Mouse (Mus musculus) neural tube, embryonic 11.5 days (tissue): ENCODE measurements at regions not wholly inside any gene's neighbourhood (a gene's known extent, or its start where the extent isn't known, plus 50 kb on each side); places are given as distances from the start of the nearest gene placed in this dataset.

Experiments
- ATAC-seq: fragments of 200-750 bp; cut with Nextera tagmentation; 2 replicates; pipeline ENCODE4 v1.8.0; 2017; ENCODE audit warnings: moderate number of reproducible peaks, mild to moderate bottlenecking, moderate TSS enrichment, moderate library complexity; ENCODE audit not compliant: insufficient read depth, low FRiP score, low TSS enrichment
- DNase-seq: peaks from one replicate; pipeline ENCODE4 v3.0.0-alpha.2; 2015; ENCODE audit warnings: low spot score
- H3K27ac ChIP-seq: fragments of 300-500 bp; sonication (generic); 2 replicates; pipeline ENCODE4 v1.5.1; 2014; ENCODE audit warnings: low read depth, mild to moderate bottlenecking, low read length
- H3K27me3 ChIP-seq: fragments of 300-500 bp; sonication (generic); 2 replicates; pipeline ENCODE4 v1.6.1; 2014; ENCODE audit warnings: mild to moderate bottlenecking, low read length, mixed read lengths; ENCODE audit not compliant: control insufficient read depth, insufficient read depth
- H3K36me3 ChIP-seq: fragments of 300-500 bp; sonication (generic); 2 replicates; pipeline ENCODE4 v1.6.1; 2014; ENCODE audit warnings: mild to moderate bottlenecking, low read length, moderate library complexity, mixed read lengths; ENCODE audit not compliant: control insufficient read depth, insufficient read depth
- H3K4me1 ChIP-seq: fragments of 300-500 bp; sonication (generic); 2 replicates; pipeline ENCODE4 v1.6.1; 2014; ENCODE audit warnings: low read length, mixed read lengths; ENCODE audit not compliant: control insufficient read depth, insufficient read depth
- H3K4me2 ChIP-seq: fragments of 300-500 bp; sonication (generic); 2 replicates; pipeline ENCODE4 v1.6.1; 2014; ENCODE audit warnings: low read depth, mild to moderate bottlenecking, moderate library complexity
- H3K4me3 ChIP-seq: fragments of 300-500 bp; sonication (generic); 2 replicates; pipeline ENCODE4 v1.5.1; 2014; ENCODE audit warnings: low read depth, low read length
- H3K9ac ChIP-seq: fragments of 300-500 bp; sonication (generic); 2 replicates; pipeline ENCODE4 v1.6.1; 2014; ENCODE audit warnings: mild to moderate bottlenecking, low read length
- H3K9me3 ChIP-seq: fragments of 300-500 bp; sonication (generic); 2 replicates; pipeline ENCODE4 v1.6.1; 2016; ENCODE audit warnings: low read length; ENCODE audit not compliant: control insufficient read depth
- WGBS: fragments of 180-500 bp; shearing (Covaris S2); extraction: QIAGEN DNeasy Blood & Tissue Kit; methylation state at CpG from one replicate; pipeline ENCODE4 v1.1.7; 2014; 5-methylcytosine and 5-hydroxymethylcytosine counted together

- Histone ChIP-seq H3K4me3 (no peak overlapping the region), H3K9me3 (no peaks in the 10 kb centered on the region), H3K9ac (no peak overlapping the region), H3K36me3 (no peaks in the 10 kb centered on the region), H3K4me1 (no peaks in the 10 kb centered on the region), H3K27me3 (no peaks in the 10 kb centered on the region), H3K27ac (no peak overlapping the region), H3K4me2 (no peak overlapping the region)
- DNase-seq (no peak), ATAC-seq (no peak)
- 86% methylated on average over 1 of the region's 1 CpGs for WGBS
Observed at GRCm38 (mm10) chr19:32950794-32951193, 193.5 kb downstream of the Pten start.

DNA sequence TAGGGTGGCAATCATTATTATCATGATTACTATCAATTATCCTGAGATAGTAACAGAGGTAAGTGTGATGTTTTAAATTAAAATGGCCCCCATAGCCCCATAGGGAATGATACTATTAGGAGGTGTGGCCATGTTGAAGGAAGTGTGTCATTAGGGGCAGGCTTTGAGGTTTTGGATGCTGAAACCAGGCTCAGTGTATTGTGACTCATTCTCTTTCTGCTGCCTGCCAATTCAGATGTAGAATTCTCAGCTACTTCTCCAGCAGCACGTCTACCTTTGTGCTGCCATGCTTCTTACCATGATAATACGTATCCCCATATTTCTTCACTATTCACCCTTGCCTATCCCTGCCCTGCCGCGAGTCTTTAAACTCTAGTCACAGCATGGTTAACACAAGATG, 195.1 kb downstream of the Pten start:
- ATAC-seq = no peak
- 91% methylated on average over 4 of the region's 4 CpGs for WGBS
- Histone ChIP-seq H3K36me3 (no peaks in the 10 kb centered on the region), H3K9me3 (no peaks in the 10 kb centered on the region), H3K27me3 (no peaks in the 10 kb centered on the region), H3K9ac (no peak overlapping the region), H3K4me3 (no peak overlapping the region), H3K27ac (no peak overlapping the region), H3K4me1 (peaks cover 2% of the 10 kb centered on the region; the same call in 1 of the 2 replicates), H3K4me2 (no peak overlapping the region)
- no peak for DNase-seq

- Histone ChIP-seq H3K36me3 (no peaks in the 10 kb centered on the region), H3K4me2 (no peak overlapping the region), H3K4me3 (no peak overlapping the region), H3K9me3 (no peaks in the 10 kb centered on the region), H3K27me3 (no peaks in the 10 kb centered on the region), H3K9ac (no peak overlapping the region), H3K4me1 (peaks cover 2% of the 10 kb centered on the region; the same call in 1 of the 2 replicates), H3K27ac (no peak overlapping the region)
- ATAC-seq (no peak), DNase-seq (no peak)
- WGBS = 77% methylated on average over 11 of the region's 11 CpGs
Observed at GRCm38 (mm10) chr19:32952928-32953687, 195.8 kb downstream of the Pten start.

DNA sequence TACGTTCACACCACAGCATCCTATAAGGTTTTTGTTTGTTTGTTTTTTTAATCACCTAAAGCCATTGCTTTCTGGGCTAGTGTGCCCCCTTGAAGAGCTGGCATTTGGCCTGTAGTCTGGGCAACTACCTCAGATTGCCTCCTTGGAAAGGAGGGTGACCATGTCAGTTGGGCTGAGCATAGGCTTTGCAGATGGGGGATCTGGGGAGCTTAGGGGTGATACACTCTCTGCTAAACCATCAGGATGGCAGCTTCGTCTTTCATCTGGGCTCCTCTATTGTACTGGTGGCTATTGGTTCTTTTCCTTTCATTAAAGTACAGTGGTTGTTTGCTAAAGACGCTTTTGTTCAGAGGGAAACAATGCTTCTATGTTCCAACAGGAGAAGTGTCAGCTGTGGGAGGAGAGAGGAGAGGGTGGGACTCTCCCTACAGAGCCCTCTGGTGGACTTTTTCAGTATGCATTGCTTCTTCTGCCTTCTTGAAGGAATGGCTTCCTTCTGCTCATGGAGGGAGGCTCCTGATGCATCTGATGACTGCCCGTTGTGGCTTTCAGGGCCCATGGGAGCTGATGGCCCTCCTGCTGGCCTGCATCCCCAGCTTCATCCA, 196.8 kb downstream of the Pten start:
- no peak overlapping the region for H3K4me3 ChIP-seq
- no peak overlapping the region for H3K4me2 ChIP-seq
- H3K4me1 ChIP-seq = peaks cover 2% of the 10 kb centered on the region; the same call in 1 of the 2 replicates
- WGBS = 49% methylated on average over 4 of the region's 4 CpGs
- no peaks in the 10 kb centered on the region for H3K9me3 ChIP-seq
- no peak for DNase-seq
- no peaks in the 10 kb centered on the region for H3K27me3 ChIP-seq
- H3K27ac ChIP-seq = no peak overlapping the region
- ATAC-seq = no peak
- H3K36me3 ChIP-seq = no peaks in the 10 kb centered on the region
- H3K9ac ChIP-seq = no peak overlapping the region

DNA sequence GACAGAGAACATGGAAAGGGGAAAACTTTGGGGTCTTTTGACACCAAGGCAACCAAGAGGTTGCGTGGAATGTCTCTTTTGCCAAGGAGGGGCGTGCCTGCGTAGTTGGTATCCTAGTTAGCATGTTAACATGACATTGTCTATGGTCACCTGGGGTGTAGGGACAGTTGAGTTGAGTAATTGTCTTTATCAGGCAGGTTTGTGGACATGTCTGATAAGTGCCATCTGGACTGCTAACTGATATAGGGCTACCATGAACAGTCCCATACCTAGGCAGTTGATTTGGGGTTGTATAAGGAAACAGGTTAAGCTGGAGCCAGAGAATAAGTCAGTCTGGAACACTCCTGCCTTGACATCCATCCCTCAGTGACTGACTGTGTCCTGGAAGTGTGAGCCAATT, 197.6 kb downstream of the Pten start:
- Histone ChIP-seq H3K36me3 (no peaks in the 10 kb centered on the region), H3K27me3 (no peaks in the 10 kb centered on the region), H3K27ac (no peak overlapping the region), H3K4me1 (peaks cover 2% of the 10 kb centered on the region; the same call in 1 of the 2 replicates), H3K9me3 (no peaks in the 10 kb centered on the region), H3K9ac (no peak overlapping the region), H3K4me2 (no peak overlapping the region), H3K4me3 (no peak overlapping the region)
- WGBS = 96% methylated on average over 3 of the region's 3 CpGs
- ATAC-seq (no peak), DNase-seq (no peak)

DNA sequence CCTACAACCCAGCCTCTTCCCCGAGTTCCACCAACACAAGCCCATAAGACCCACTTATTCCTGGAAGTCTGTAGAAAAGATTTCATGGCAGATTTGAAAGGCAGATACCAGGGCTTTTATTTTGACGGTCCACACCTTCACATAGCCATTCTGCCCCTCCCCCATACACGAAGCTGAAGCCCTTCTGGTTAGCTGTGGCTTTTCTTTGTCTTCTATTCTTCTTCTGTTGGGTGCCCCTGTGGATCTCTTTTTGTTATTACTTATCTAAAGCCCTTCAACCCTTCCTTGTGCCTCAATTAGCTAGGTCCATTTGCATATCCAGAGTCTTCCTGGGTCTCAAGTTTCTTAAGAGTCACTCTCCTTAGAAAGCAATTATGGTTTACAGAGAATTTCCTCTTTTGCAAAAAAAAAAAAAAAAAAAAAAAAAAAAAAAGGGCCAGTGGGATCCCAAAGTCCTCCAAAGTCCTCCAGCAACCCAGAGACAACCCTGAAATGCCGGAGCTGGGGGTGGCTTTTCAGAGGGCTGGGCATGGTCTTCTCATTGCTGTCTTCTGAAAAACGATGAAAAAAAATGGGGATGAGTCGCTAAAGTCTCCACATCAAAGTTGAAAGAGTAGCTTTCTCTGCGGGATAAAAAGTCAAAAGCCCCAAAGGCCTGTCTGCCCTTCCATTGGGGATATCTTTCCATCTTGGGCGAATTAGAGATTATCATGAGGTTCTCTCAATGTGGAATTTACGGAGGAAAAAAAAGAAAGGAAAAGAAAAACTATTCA, 199.0 kb downstream of the Pten start:
- no peaks in the 10 kb centered on the region for H3K9me3 ChIP-seq
- H3K9ac ChIP-seq = no peak overlapping the region
- no peak overlapping the region for H3K27ac ChIP-seq
- no peak for ATAC-seq
- peak; percentile 31 for DNase-seq
- no peaks in the 10 kb centered on the region for H3K36me3 ChIP-seq
- WGBS = 5% methylated on average over 9 of the region's 9 CpGs
- no peaks in the 10 kb centered on the region for H3K27me3 ChIP-seq
- peak overlapping the region; percentile 35 for H3K4me2 ChIP-seq
- peak overlapping the region; percentile 5; the same call in 1 of the 2 replicates for H3K4me3 ChIP-seq
- peaks cover 2% of the 10 kb centered on the region; the same call in 1 of the 2 replicates for H3K4me1 ChIP-seq

DNA sequence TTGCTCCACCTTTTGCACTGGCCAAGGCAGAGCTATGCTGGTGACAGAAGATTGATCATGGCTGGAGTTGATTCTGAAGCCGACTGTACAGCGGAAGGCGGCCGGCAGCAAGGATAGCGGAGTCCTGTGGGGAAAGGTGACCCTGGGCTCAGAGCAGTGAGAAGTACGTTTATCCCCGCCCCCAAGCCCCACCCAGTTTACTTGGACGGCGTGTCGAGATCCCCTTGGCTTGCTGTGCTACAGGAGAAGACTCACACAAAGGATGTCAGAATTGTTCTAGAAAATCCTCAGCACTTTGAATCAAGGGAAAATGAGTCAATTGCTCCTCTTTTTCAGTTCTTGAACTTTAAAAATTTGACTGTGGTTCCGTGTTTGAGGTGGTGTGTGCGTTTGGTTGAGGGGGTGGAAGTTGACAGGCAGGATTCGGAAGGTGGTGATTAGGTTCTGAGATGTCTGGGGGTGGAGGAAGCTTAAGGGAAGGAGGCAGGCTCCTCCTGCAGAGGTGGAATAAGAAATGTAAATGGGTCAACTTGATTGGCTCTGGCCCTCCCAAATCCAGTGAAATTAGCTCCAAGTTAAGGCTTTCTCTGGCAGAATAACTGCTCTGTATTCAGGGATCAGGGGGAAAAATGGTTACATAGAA, 199.7 kb downstream of the Pten start:
- H3K4me1 ChIP-seq = peaks cover 2% of the 10 kb centered on the region; the same call in 1 of the 2 replicates
- no peaks in the 10 kb centered on the region for H3K9me3 ChIP-seq
- 3% methylated on average over 13 of the region's 13 CpGs for WGBS
- ATAC-seq (no peak), DNase-seq (peak; percentile 29)
- H3K36me3 ChIP-seq = no peaks in the 10 kb centered on the region
- H3K9ac ChIP-seq = no peak overlapping the region
- no peak overlapping the region for H3K27ac ChIP-seq
- H3K4me3 ChIP-seq = peak overlapping the region; percentile 5; the same call in 1 of the 2 replicates
- no peaks in the 10 kb centered on the region for H3K27me3 ChIP-seq
- H3K4me2 ChIP-seq = peak overlapping the region; percentile 35

DNA sequence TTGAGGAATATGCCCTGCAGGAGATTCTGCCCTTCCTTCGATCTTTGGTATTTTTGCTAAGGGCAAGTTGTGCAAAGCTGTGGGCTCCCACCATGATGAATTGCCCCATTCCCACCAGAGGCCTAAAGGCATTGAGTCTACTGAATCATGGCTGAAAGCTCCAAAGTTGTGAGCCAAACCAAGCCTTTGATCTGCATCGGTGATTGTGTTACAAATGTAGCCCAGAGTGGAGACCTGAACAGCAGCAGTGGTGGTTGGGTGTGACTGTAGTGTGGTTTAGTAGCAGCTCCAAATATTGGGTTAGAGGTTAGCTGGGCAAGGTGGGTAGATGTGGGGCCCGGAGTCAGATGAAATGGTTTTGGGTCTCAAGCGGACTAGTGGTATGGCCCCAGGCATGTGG, 201.0 kb downstream of the Pten start:
- Histone ChIP-seq H3K4me3 (no peak overlapping the region), H3K4me1 (peaks cover 2% of the 10 kb centered on the region; the same call in 1 of the 2 replicates), H3K9ac (no peak overlapping the region), H3K9me3 (no peaks in the 10 kb centered on the region), H3K36me3 (no peaks in the 10 kb centered on the region), H3K27me3 (no peaks in the 10 kb centered on the region), H3K4me2 (no peak overlapping the region), H3K27ac (no peak overlapping the region)
- WGBS = 87% methylated on average over 4 of the region's 4 CpGs
- DNase-seq = no peak
- no peak for ATAC-seq
